Mouse (Mus musculus) urinary bladder, postnatal 4 days (tissue): ENCODE results near the gene Plpp3.

Experiments
- DNase-seq, 2 experiments: peaks; one replicate each; pipeline ENCODE4 v3.0.0; 2021 to 2022; ENCODE audit warnings: low spot score in 2 of 2

Plpp3 gene

GRCm38 (mm10) chr4:105157276-105158168 lies at the start of gene Plpp3:
Plpp3 (plus strand) TSS chr4:105157347.
- DNase-seq, result peak; percentile 82 to 86

- DNase-seq, result no peak
Observed at GRCm38 (mm10) chr4:105107943-105108640, 49.1 kb upstream of the Plpp3 start.

GRCm38 (mm10) chr4:105108641-105109198 lies 48.4 kb upstream of the Plpp3 start:
- no peak for DNase-seq

GRCm38 (mm10) chr4:105109199-105109989 lies 47.8 kb upstream of the Plpp3 start, which contains the start of gene Prkaa2:
Prkaa2 (minus strand) TSS chr4:105109890.
- DNase-seq, result peak; percentile 70 to 74

- no peak for DNase-seq
Observed at GRCm38 (mm10) chr4:105109990-105110683, 47.0 kb upstream of the Plpp3 start.

- no peak for DNase-seq
Observed at GRCm38 (mm10) chr4:105110684-105111035, 46.5 kb upstream of the Plpp3 start.

- DNase-seq, result no peak
Observed at GRCm38 (mm10) chr4:105111770-105112169, 45.4 kb upstream of the Plpp3 start.

GRCm38 (mm10) chr4:105113042-105113441 lies 44.1 kb upstream of the Plpp3 start:
- DNase-seq, result no peak

- DNase-seq, result no peak
Observed at GRCm38 (mm10) chr4:105113468-105113867, 43.7 kb upstream of the Plpp3 start.

- DNase-seq, result no peak
Observed at GRCm38 (mm10) chr4:105121081-105121480, 36.1 kb upstream of the Plpp3 start.

GRCm38 (mm10) chr4:105122429-105122828 lies 34.7 kb upstream of the Plpp3 start:
- DNase-seq, result peak in 1 of 2 experiments; percentile 70

GRCm38 (mm10) chr4:105129212-105129611 lies 27.9 kb upstream of the Plpp3 start:
- no peak for DNase-seq

- no peak for DNase-seq
Observed at GRCm38 (mm10) chr4:105131756-105132314, 25.3 kb upstream of the Plpp3 start.

- DNase-seq, result no peak
Observed at GRCm38 (mm10) chr4:105133350-105134050, 23.6 kb upstream of the Plpp3 start.

- DNase-seq, result no peak
Observed at GRCm38 (mm10) chr4:105149492-105149891, 7.7 kb upstream of the Plpp3 start.

- DNase-seq, result peak; percentile 57 to 80
Observed at GRCm38 (mm10) chr4:105151911-105152690, 5.0 kb upstream of the Plpp3 start.

- DNase-seq, result no peak
Observed at GRCm38 (mm10) chr4:105153227-105153626, 3.9 kb upstream of the Plpp3 start.

- DNase-seq, result no peak
Observed at GRCm38 (mm10) chr4:105156281-105156680, 866 bp upstream of the Plpp3 start.

- no peak for DNase-seq
Observed at GRCm38 (mm10) chr4:105156955-105157275, 232 bp upstream of the Plpp3 start.
